Mouse (Mus musculus) stomach, postnatal 0 days (tissue): ENCODE measurements around the gene Hspg2.

Source experiments
- CTCF ChIP-seq: IDR thresholded peaks from 2 replicates; pipeline ENCODE4 v1.5.1; 2016; ENCODE audit warnings: antibody characterized with exemption, low read depth, mild to moderate bottlenecking, moderate library complexity
- EP300 ChIP-seq: optimal IDR thresholded peaks from 2 replicates; pipeline ENCODE3; 2016; ENCODE audit warnings: antibody characterized with exemption

DNA sequence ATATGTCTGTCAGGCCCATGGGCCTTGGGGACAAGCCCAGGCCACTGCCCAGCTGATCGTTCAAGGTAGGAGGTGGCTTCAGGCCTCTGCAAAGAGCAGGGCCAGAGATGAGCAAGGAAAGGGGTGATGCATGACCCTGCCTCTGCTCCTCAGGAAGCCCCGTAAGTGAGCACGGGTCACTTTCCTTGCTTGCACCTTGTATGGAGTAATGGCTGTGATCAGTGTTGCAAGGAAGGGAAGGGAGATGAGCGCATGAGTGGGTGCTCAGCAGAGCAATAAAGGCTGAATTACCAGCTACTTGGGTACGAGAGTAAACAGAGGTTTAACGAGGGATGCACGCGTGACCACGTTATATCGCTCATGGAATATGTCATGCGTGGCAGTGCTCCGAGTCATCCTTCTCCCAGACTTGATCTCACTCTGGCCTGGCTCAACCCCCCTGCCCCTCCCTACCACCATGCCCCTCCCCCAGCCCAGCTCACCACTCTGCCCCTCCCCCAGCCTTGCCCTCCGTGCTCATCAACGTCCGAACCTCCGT lies 88.2 kb downstream of the Hspg2 start:
- TF ChIP-seq CTCF, result no peak
- TF ChIP-seq EP300, result no peak
